Mouse (Mus musculus) CH12.LX (cell line): ENCODE measurements around the gene Mfrp. TPM values are rescaled to one million over a fixed set of nuclear protein-coding genes. Genes with fewer than 3 reads are reported as not detected.

Source experiments
- DNase-seq: peaks from one replicate; pipeline ENCODE4 v3.0.0-alpha.2; 2013; ENCODE audit errors: extremely low read depth
- H3K27ac ChIP-seq: 2 replicates; pipeline ENCODE4 v1.5.1; 2012; ENCODE audit warnings: low read depth, mild to moderate bottlenecking, control low read depth, moderate library complexity; ENCODE audit not compliant: insufficient read depth
- H3K27me3 ChIP-seq: replicated peaks from 2 replicates; pipeline ENCODE3; 2012; ENCODE audit warnings: inconsistent platforms
- H3K36me3 ChIP-seq, 2 experiments: replicated peaks in 1 of 2; 2 replicates each; pipeline versions ENCODE3 to v1.6.1; 2012; ENCODE audit warnings: inconsistent platforms in 1 of 2, low read length in 1 of 2, mild to moderate bottlenecking in 1 of 2, mixed read lengths in 1 of 2, moderate library complexity in 1 of 2; ENCODE audit not compliant: control insufficient read depth in 1 of 2, insufficient read depth in 1 of 2
- H3K4me1 ChIP-seq, 2 experiments: 2 replicates each; pipeline ENCODE4 v1.6.1; 2012; ENCODE audit warnings: inconsistent platforms in 1 of 2, moderate library complexity in 1 of 2; ENCODE audit not compliant: insufficient read depth in 2 of 2, control insufficient read depth in 1 of 2
- H3K4me2 ChIP-seq: 2 replicates; pipeline ENCODE4 v1.6.1; 2012; ENCODE audit warnings: low read depth, mild to moderate bottlenecking, control low read depth; ENCODE audit not compliant: poor library complexity, insufficient read depth, severe bottlenecking
- H3K4me3 ChIP-seq, 3 experiments: fragments of 150-350 bp in 1 of 3; sonication (generic) in 1 of 3; replicated peaks in 1 of 3; 2 replicates each; pipeline versions ENCODE3 to v1.5.1; 2011 to 2012; ENCODE audit warnings: low read depth in 2 of 3, low read length in 2 of 3, mild to moderate bottlenecking in 2 of 3, moderate library complexity in 2 of 3, control low read depth in 1 of 3, improper control_type of control experiment in 1 of 3, inconsistent platforms in 1 of 3, mixed read lengths in 1 of 3; ENCODE audit not compliant: poor library complexity in 1 of 3
- H3K79me2 ChIP-seq: replicated peaks from 2 replicates; pipeline ENCODE4 v1.6.1; 2012; ENCODE audit warnings: mild to moderate bottlenecking, moderate library complexity; ENCODE audit not compliant: control insufficient read depth, poor library complexity, insufficient read depth, severe bottlenecking; ENCODE audit errors: extremely low read depth
- H3K9ac ChIP-seq: 2 replicates; pipeline ENCODE4 v1.6.1; 2012; ENCODE audit warnings: low read depth, mild to moderate bottlenecking, control low read depth, moderate library complexity; ENCODE audit not compliant: insufficient read depth
- H3K9me3 ChIP-seq: replicated peaks from 2 replicates; pipeline ENCODE3; 2012; ENCODE audit warnings: low read length, inconsistent platforms, mixed read lengths
- BHLHE40 ChIP-seq: IDR thresholded peaks from 2 replicates; pipeline ENCODE4 v1.6.1; 2011; ENCODE audit warnings: mild to moderate bottlenecking, low read depth, low read length, improper control_type of control experiment
- CHD2 ChIP-seq: IDR thresholded peaks from 2 replicates; pipeline ENCODE4 v1.6.1; 2011; ENCODE audit warnings: low read length, improper control_type of control experiment
- E2F4 ChIP-seq: IDR thresholded peaks from 2 replicates; pipeline ENCODE4 v1.6.1; 2011; ENCODE audit warnings: low read depth, low read length, improper control_type of control experiment; ENCODE audit not compliant: insufficient replicate concordance
- ELF1 ChIP-seq: IDR thresholded peaks from 2 replicates; pipeline ENCODE4 v1.6.1; 2014; ENCODE audit warnings: low read depth, mild to moderate bottlenecking, inconsistent platforms, low read length, improper control_type of control experiment
- EP300 ChIP-seq: IDR thresholded peaks from 2 replicates; pipeline ENCODE4 v1.6.1; 2011; ENCODE audit warnings: low read length, improper control_type of control experiment
- GABPA ChIP-seq: IDR thresholded peaks from 2 replicates; pipeline ENCODE4 v1.6.1; 2012; ENCODE audit warnings: low read depth, low read length, improper control_type of control experiment, inconsistent platforms; ENCODE audit not compliant: insufficient replicate concordance
- HCFC1 ChIP-seq: IDR thresholded peaks from 2 replicates; pipeline ENCODE4 v1.6.1; 2012; ENCODE audit warnings: low read depth, mild to moderate bottlenecking, inconsistent platforms, low read length, improper control_type of control experiment
- IRF4 ChIP-seq: IDR thresholded peaks from 2 replicates; pipeline ENCODE4 v1.6.1; 2014; ENCODE audit warnings: low read depth, mild to moderate bottlenecking, inconsistent platforms, low read length, improper control_type of control experiment
- JUND ChIP-seq: conservative IDR thresholded peaks from 2 replicates; pipeline ENCODE4 v1.6.1; 2011; ENCODE audit warnings: low read depth, low read length, improper control_type of control experiment
- KAT2A ChIP-seq: IDR thresholded peaks from 2 replicates; pipeline ENCODE4 v1.6.1; 2012; ENCODE audit warnings: low read length, improper control_type of control experiment, inconsistent platforms; ENCODE audit not compliant: insufficient replicate concordance
- MAFK ChIP-seq: IDR thresholded peaks from 2 replicates; pipeline ENCODE4 v1.6.1; 2011; ENCODE audit warnings: low read length, improper control_type of control experiment; ENCODE audit not compliant: insufficient replicate concordance
- MXI1 ChIP-seq: IDR thresholded peaks from 2 replicates; pipeline ENCODE4 v1.6.1; 2011; ENCODE audit warnings: mild to moderate bottlenecking, low read depth, low read length, improper control_type of control experiment
- NRF1 ChIP-seq: IDR thresholded peaks from 2 replicates; pipeline ENCODE4 v1.6.1; 2014; ENCODE audit warnings: low read depth, mild to moderate bottlenecking, inconsistent platforms, low read length, improper control_type of control experiment, moderate library complexity
- PAX5 ChIP-seq: IDR thresholded peaks from 2 replicates; pipeline ENCODE4 v1.6.1; 2012; ENCODE audit warnings: low read length, inconsistent platforms, mixed read lengths
- POLR2A ChIP-seq: IDR thresholded peaks from 2 replicates; pipeline ENCODE4 v1.6.1; 2011; ENCODE audit warnings: low read depth, mild to moderate bottlenecking, improper control_type of control experiment, low read length
- SIN3A ChIP-seq: IDR thresholded peaks from 2 replicates; pipeline ENCODE4 v1.6.1; 2012; ENCODE audit warnings: low read length, improper control_type of control experiment, inconsistent platforms
- SMC3 ChIP-seq: IDR thresholded peaks from 2 replicates; pipeline ENCODE4 v1.6.1; 2011; ENCODE audit warnings: low read depth, low read length, improper control_type of control experiment
- TBP ChIP-seq: conservative IDR thresholded peaks from 2 replicates; pipeline ENCODE4 v1.6.1; 2011; ENCODE audit warnings: low read depth, low read length, improper control_type of control experiment
- TCF12 ChIP-seq: IDR thresholded peaks from 2 replicates; pipeline ENCODE4 v1.6.1; 2014; ENCODE audit warnings: low read depth, mild to moderate bottlenecking, inconsistent platforms, low read length, improper control_type of control experiment
- USF1 ChIP-seq: IDR thresholded peaks from 2 replicates; pipeline ENCODE4 v1.6.1; 2014; ENCODE audit warnings: low read depth, mild to moderate bottlenecking, inconsistent platforms, low read length, improper control_type of control experiment
- ZMIZ1 ChIP-seq: IDR thresholded peaks from 2 replicates; pipeline ENCODE4 v1.6.1; 2012; ENCODE audit warnings: low read depth, mild to moderate bottlenecking, inconsistent platforms, low read length, improper control_type of control experiment
- ZNF384 ChIP-seq: IDR thresholded peaks from 2 replicates; pipeline ENCODE4 v1.6.1; 2012; ENCODE audit warnings: low read depth, low read length, improper control_type of control experiment, inconsistent platforms
- dilution Hi-C: fragments of 300-500 bp; cut with MboI; formaldehyde crosslinking; loops from 2 replicates; pipeline ENCODE4 v1.14.3; 2020; ENCODE audit warnings: low sequenced_read_pairs; ENCODE audit not compliant: extremely low pct_unique_long_range_greater_than_20kb, extremely low pct_ligation_motif_present
- in situ Hi-C: fragments of 300-500 bp; cut with MboI; formaldehyde crosslinking; loops from 3 replicates; pipeline ENCODE4 v1.14.3; 2019; ENCODE audit warnings: low sequenced_read_pairs, low pct_ligation_motif_present, low pct_unique_long_range_greater_than_20kb, mixed read lengths
- polyA plus RNA-seq: library from polyadenylated mRNA; unstranded; fragments of >175 nt; gene quantifications from 2 replicates; pipeline ENCODE4 v1.2.1, GENCODE M21; 2012; ENCODE audit warnings: low read depth; ENCODE audit not compliant: insufficient read length
- total RNA-seq, 2 experiments: library from RNA; depleted of rRNA; stranded (reverse); fragments of 300-350 nt in 1 of 2; fragments of >200 nt in 1 of 2; gene quantifications; 2 replicates each; pipeline ENCODE4 v1.2.3; 2012 to 2014

The Mfrp gene
- total and polyA plus RNA-seq, 3 experiments, result not detected

DNA sequence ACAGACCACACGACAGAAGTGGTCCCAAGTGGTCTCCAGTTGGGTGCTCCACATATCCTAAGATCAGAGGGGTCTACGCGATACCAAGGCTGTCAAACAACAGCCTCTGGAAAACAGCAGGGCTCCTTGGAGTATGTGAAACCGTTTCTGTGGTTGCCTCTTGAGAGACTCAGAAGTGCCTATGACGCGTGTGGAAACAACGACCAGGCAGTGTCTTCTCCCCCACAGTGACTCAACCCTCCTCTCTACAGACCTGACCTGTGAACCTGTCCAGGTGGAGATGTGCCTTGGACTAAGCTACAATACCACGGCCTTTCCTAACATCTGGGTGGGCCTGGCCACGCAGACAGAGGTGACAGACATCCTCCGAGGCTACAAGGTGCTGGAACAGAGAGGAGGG lies 4.3 kb downstream of the Mfrp start:
- no peak overlapping the region for H3K4me3 ChIP-seq
- no peaks in the 10 kb centered on the region for H3K27me3 ChIP-seq
- H3K4me1 ChIP-seq, result peaks cover 8 to 52% of the 10 kb centered on the region in 2 experiments
- no peak overlapping the region for H3K9ac ChIP-seq
- DNase-seq, result no peak
- in situ Hi-C loops, result no loop called here
- H3K36me3 ChIP-seq, result peaks cover 36 to 91% of the 10 kb centered on the region in 2 experiments
- H3K9me3 ChIP-seq, result no peaks in the 10 kb centered on the region
- TF ChIP-seq E2F4, result no peak
- no peak for TF ChIP-seq TCF12
- TF ChIP-seq PAX5, result no peak
- TF ChIP-seq POLR2A, result no peak
- TF ChIP-seq ZMIZ1, result no peak
- no peak for TF ChIP-seq ZNF384
- TF ChIP-seq NRF1, result no peak
- TF ChIP-seq IRF4, result no peak
- TF ChIP-seq SIN3A, result no peak
- TF ChIP-seq ELF1, result no peak
- no peak for TF ChIP-seq CHD2
- TF ChIP-seq GABPA, result no peak
- peaks cover 36% of the 10 kb centered on the region for H3K79me2 ChIP-seq
- H3K27ac ChIP-seq, result no peak overlapping the region
- dilution Hi-C loops, result no loop called here
- H3K4me2 ChIP-seq, result no peak overlapping the region

GRCm38 (mm10) chr9:44106182-44106581 lies 4.7 kb downstream of the Mfrp start:
- dilution Hi-C loops, result no loop called here
- no peak overlapping the region for H3K9ac ChIP-seq
- H3K4me2 ChIP-seq, result no peak overlapping the region
- H3K36me3 ChIP-seq, result peaks cover 36 to 90% of the 10 kb centered on the region in 2 experiments
- in situ Hi-C loops, result no loop called here
- no peak overlapping the region for H3K27ac ChIP-seq
- H3K27me3 ChIP-seq, result no peaks in the 10 kb centered on the region
- no peak for DNase-seq
- no peak overlapping the region for H3K4me3 ChIP-seq
- peaks cover 36% of the 10 kb centered on the region for H3K79me2 ChIP-seq
- peaks cover 8 to 52% of the 10 kb centered on the region in 2 experiments for H3K4me1 ChIP-seq
- H3K9me3 ChIP-seq, result no peaks in the 10 kb centered on the region
- TF ChIP-seq TBP (no peak), HCFC1 (no peak), USF1 (no peak), BHLHE40 (no peak), GABPA (no peak), JUND (no peak), POLR2A (no peak), TCF12 (no peak), MAFK (no peak), MXI1 (no peak), IRF4 (no peak), KAT2A (no peak), SMC3 (no peak), EP300 (no peak)
